Mouse (Mus musculus) midbrain, embryonic 10.5 days (tissue): ENCODE results near the gene Bak1. TPM values are rescaled to one million over a fixed set of nuclear protein-coding genes. Genes with fewer than 3 reads are reported as not detected.

Experiments
- DNase-seq: peaks from one replicate; pipeline ENCODE4 v3.0.0-alpha.2; 2017; ENCODE audit warnings: low spot score
- H3K27ac ChIP-seq: fragments of 300-500 bp; sonication (generic); replicated peaks from 2 replicates; pipeline ENCODE4 v1.5.1; 2016; ENCODE audit warnings: mild to moderate bottlenecking
- H3K27me3 ChIP-seq: fragments of 300-500 bp; sonication (generic); 2 replicates; pipeline ENCODE4 v1.6.1; 2016; ENCODE audit warnings: low read depth, mild to moderate bottlenecking; ENCODE audit not compliant: poor library complexity, severe bottlenecking
- H3K36me3 ChIP-seq: fragments of 300-500 bp; sonication (generic); 2 replicates; pipeline ENCODE4 v1.6.1; 2016; ENCODE audit warnings: mild to moderate bottlenecking, moderate library complexity
- H3K4me1 ChIP-seq: fragments of 300-500 bp; sonication (generic); 2 replicates; pipeline ENCODE4 v1.6.1; 2016
- H3K4me3 ChIP-seq: fragments of 300-500 bp; sonication (generic); 2 replicates; pipeline ENCODE4 v1.5.1; 2016; ENCODE audit warnings: mild to moderate bottlenecking, moderate library complexity
- H3K9me3 ChIP-seq: fragments of 300-500 bp; sonication (generic); replicated peaks from 2 replicates; pipeline ENCODE4 v1.6.1; 2016; ENCODE audit warnings: mild to moderate bottlenecking
- WGBS: fragments of 180-500 bp; shearing (Covaris S2); methylation state at CpG from one replicate; pipeline ENCODE4 v1.1.7; 2016; 5-methylcytosine and 5-hydroxymethylcytosine counted together
- polyA plus RNA-seq: library from polyadenylated mRNA; unstranded; fragments of >200 nt; fragmentation: Nextera tagmentation; extraction: Ambion mirVana; gene quantifications from 2 replicates; pipeline ENCODE4 v1.2.1, GENCODE M21; 2016

Gene Bak1
- polyA plus RNA-seq, 1 experiment from 2014 or later = 3.4 TPM

DNA sequence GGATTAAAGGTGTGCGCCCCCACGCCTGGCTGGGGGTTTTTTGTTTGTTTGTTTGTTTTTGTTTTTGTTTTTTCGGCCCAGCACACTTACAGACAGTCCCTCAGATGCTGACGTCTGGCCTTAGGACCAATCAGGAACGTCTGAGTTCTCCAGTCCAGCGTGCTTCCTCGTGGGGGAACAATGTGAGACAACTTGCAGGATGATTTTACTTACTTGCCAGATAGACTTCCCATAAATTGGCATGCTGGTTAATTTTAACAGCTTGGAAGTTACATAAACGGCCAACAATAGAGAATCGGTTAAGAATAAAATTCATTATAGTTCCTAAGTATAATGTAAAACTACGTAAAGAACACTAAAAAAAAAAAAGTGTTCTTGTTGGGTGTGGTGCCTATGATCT lies 17.6 kb downstream of the Bak1 start:
- WGBS = 92% methylated on average over 10 of the region's 10 CpGs
- Histone ChIP-seq H3K27ac (no peak overlapping the region), H3K36me3 (no peaks in the 10 kb centered on the region), H3K9me3 (no peaks in the 10 kb centered on the region), H3K4me3 (no peak overlapping the region), H3K27me3 (no peaks in the 10 kb centered on the region), H3K4me1 (peaks cover 18% of the 10 kb centered on the region)
- DNase-seq = no peak

DNA sequence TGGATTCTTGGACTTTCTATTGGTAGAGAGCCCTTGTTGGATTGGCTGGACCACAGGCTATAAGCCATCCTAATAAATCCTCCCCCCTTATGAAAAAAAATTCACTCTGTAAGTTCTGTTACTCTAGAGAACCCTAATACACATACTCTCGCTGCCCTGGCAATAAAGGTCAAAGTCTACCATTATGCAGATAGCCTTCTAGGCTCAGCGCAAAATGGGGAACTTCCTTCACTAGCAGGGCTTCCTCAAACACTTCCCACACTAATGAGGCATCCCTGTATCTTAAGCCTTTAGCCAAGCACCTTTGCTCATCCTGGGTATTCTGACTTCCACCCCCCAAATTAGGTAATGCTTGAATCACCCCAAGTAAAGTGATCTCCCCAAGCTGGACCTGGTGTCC lies 20.5 kb downstream of the Bak1 start:
- peaks cover 10% of the 10 kb centered on the region for H3K4me1 ChIP-seq
- H3K9me3 ChIP-seq = no peaks in the 10 kb centered on the region
- no peak for DNase-seq
- H3K4me3 ChIP-seq = no peak overlapping the region
- no peaks in the 10 kb centered on the region for H3K27me3 ChIP-seq
- H3K36me3 ChIP-seq = no peaks in the 10 kb centered on the region
- H3K27ac ChIP-seq = no peak overlapping the region
- WGBS = 80% methylated on average over 2 of the region's 2 CpGs

GRCm38 (mm10) chr17:27005644-27006043 lies 23.2 kb downstream of the Bak1 start:
- Histone ChIP-seq H3K9me3 (no peaks in the 10 kb centered on the region), H3K4me1 (no peaks in the 10 kb centered on the region), H3K36me3 (no peaks in the 10 kb centered on the region), H3K4me3 (no peak overlapping the region), H3K27me3 (no peaks in the 10 kb centered on the region), H3K27ac (no peak overlapping the region)
- 68% methylated on average over 11 of the region's 11 CpGs for WGBS
- no peak for DNase-seq

DNA sequence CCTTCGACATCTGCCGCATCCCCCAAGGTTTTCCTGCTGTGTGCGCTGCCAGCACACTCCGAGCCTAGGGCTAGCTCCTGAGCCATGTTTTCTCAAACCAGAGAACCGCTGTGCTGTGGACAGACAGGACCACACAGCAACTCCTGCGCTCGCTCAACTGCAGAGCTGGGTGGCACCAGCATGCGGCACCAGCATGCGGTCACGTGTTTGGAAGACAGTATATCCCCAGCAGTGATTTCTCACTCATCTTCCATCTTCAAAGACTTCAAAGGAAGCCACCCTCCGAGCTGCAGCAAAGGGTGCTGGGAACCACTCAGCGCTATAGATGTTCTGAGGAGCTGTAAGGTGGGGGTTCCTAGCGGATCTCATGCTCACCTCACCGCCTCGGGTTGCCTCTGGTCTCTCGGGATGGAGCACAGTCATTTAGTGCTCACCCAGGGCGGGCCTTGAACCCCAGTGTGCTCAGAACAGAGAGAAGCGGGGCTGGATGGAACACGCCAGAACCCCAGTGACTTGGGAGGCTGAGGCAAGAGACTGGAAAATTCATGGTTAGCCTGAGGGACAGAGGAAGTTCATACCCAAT lies 23.8 kb downstream of the Bak1 start:
- no peak overlapping the region for H3K4me3 ChIP-seq
- 38% methylated on average over 19 of the region's 19 CpGs for WGBS
- no peaks in the 10 kb centered on the region for H3K9me3 ChIP-seq
- H3K36me3 ChIP-seq = no peaks in the 10 kb centered on the region
- H3K4me1 ChIP-seq = no peaks in the 10 kb centered on the region
- H3K27me3 ChIP-seq = no peaks in the 10 kb centered on the region
- no peak overlapping the region for H3K27ac ChIP-seq
- no peak for DNase-seq

- peak; percentile 62 for DNase-seq
- H3K36me3 ChIP-seq = no peaks in the 10 kb centered on the region
- no peaks in the 10 kb centered on the region for H3K27me3 ChIP-seq
- no peak overlapping the region for H3K27ac ChIP-seq
- H3K9me3 ChIP-seq = no peaks in the 10 kb centered on the region
- WGBS = 36% methylated on average over 9 of the region's 9 CpGs
- H3K4me3 ChIP-seq = no peak overlapping the region
- H3K4me1 ChIP-seq = no peaks in the 10 kb centered on the region
Measured at GRCm38 (mm10) chr17:27004431-27004830, 24.4 kb downstream of the Bak1 start.

- Histone ChIP-seq H3K36me3 (no peaks in the 10 kb centered on the region), H3K9me3 (no peaks in the 10 kb centered on the region)
Measured at GRCm38 (mm10) chr17:27001889-27002288, 26.9 kb downstream of the Bak1 start.

GRCm38 (mm10) chr17:27001151-27001550 lies 27.7 kb downstream of the Bak1 start:
- H3K27me3 ChIP-seq = no peaks in the 10 kb centered on the region
- no peak overlapping the region for H3K4me3 ChIP-seq
- H3K4me1 ChIP-seq = no peaks in the 10 kb centered on the region
- no peak for DNase-seq
- no peaks in the 10 kb centered on the region for H3K36me3 ChIP-seq
- no peaks in the 10 kb centered on the region for H3K9me3 ChIP-seq
- 75% methylated on average over 7 of the region's 7 CpGs for WGBS
- no peak overlapping the region for H3K27ac ChIP-seq

More at GRCm38 (mm10) chr17:27001889-27002288, 26.9 kb downstream of the Bak1 start:
- Histone ChIP-seq H3K27me3 (no peaks in the 10 kb centered on the region), H3K27ac (no peak overlapping the region), H3K4me1 (no peaks in the 10 kb centered on the region), H3K4me3 (no peak overlapping the region)
- peak; percentile 40 for DNase-seq
- WGBS = 39% methylated on average over 6 of the region's 6 CpGs

DNA sequence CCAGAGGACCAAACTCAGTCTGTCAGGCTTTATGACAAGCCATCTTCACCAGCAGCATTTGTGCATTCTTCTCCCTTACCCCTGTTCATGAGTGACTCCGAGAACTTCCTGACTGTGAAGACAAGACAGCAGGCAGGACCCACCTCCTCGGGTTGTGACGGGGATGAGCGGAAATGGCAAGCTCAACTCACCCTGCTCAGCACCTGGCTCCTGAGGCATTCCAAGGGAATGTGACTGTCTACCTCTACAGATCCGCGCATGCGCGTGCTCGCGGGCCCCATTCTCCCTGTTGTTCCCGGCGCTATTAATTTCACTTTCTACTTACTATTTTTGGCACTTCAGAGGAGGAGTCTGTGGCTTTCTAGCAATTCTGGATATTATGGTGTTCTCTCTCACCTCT lies 28.8 kb downstream of the Bak1 start:
- H3K27ac ChIP-seq = no peak overlapping the region
- WGBS = 88% methylated on average over 12 of the region's 12 CpGs
- H3K4me3 ChIP-seq = no peak overlapping the region
- no peaks in the 10 kb centered on the region for H3K9me3 ChIP-seq
- H3K36me3 ChIP-seq = no peaks in the 10 kb centered on the region
- no peak for DNase-seq
- no peaks in the 10 kb centered on the region for H3K27me3 ChIP-seq
- no peaks in the 10 kb centered on the region for H3K4me1 ChIP-seq

- no peaks in the 10 kb centered on the region for H3K9me3 ChIP-seq
- no peaks in the 10 kb centered on the region for H3K36me3 ChIP-seq
- no peaks in the 10 kb centered on the region for H3K27me3 ChIP-seq
- no peaks in the 10 kb centered on the region for H3K4me1 ChIP-seq
- no peak overlapping the region for H3K4me3 ChIP-seq
- no peak for DNase-seq
- no peak overlapping the region for H3K27ac ChIP-seq
- 90% methylated on average over 15 of the region's 15 CpGs for WGBS
Measured at GRCm38 (mm10) chr17:26998283-26998682, 30.5 kb downstream of the Bak1 start.

DNA sequence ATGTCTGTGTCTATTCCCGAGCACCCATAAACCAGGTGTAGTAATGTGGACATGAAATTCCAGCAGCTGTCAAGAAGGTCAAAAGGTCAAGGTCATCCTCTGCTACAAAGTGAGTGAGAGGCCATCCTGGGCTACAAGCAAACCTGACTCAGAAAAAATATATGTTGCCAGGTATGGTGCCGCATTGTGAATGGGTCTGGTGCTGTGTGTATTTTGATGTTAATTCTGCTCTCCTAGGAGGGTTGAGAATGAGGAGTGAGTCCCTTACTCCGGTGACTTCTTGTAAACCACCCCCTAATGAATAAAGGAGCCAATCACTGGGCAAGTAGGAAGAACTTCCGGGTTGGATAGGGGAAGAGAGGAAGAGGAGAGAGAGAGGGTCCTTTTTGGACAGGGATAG lies 31.1 kb downstream of the Bak1 start:
- no peak for DNase-seq
- H3K27me3 ChIP-seq = no peaks in the 10 kb centered on the region
- no peaks in the 10 kb centered on the region for H3K36me3 ChIP-seq
- no peaks in the 10 kb centered on the region for H3K9me3 ChIP-seq
- no peak overlapping the region for H3K27ac ChIP-seq
- WGBS = 87% methylated on average over 4 of the region's 4 CpGs
- H3K4me3 ChIP-seq = no peak overlapping the region
- H3K4me1 ChIP-seq = no peaks in the 10 kb centered on the region

DNA sequence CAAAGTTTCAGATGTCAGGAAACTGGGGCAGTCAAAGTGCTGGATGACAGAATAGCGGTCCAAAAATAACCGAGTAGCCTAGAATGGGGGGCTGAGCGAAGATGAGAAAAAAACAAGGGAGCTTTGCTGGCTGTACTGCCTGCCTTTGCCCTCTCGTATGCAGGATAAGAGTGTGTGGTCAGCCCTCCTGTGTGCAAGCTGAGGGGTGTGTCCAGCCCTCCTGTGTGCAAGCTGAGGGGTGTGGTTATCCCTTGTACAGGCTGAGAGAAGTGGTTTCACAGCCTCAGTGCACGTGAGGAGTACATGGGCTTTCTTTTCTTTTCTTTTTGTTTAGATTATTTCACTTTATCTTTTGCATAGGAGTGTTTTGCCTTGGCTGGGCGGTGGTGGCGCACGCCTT lies 33.2 kb downstream of the Bak1 start:
- Histone ChIP-seq H3K36me3 (no peaks in the 10 kb centered on the region), H3K9me3 (no peaks in the 10 kb centered on the region), H3K4me3 (no peak overlapping the region), H3K4me1 (no peaks in the 10 kb centered on the region), H3K27me3 (no peaks in the 10 kb centered on the region), H3K27ac (no peak overlapping the region)
- no peak for DNase-seq
- 83% methylated on average over 8 of the region's 8 CpGs for WGBS

DNA sequence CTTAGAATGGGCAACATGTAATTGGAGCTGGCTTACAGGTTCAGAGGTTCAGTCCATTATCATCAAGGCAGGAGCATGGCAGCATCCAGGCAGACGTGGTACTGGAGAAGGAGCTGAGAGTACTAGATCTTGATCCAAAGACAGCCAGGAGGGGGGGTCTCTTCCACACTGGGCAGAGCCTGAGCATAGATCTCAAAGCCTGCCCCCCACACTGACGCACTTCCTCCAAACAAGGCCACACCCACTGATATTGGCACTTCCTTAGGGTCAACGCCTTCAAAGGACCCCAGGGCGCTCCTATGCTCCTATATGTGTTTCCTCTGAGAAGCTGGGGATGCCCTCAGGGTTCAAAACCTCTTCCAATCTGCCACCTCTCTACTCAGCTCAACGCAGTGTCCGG lies 33.8 kb downstream of the Bak1 start:
- Histone ChIP-seq H3K36me3 (no peaks in the 10 kb centered on the region), H3K4me3 (no peak overlapping the region), H3K27ac (no peak overlapping the region), H3K4me1 (no peaks in the 10 kb centered on the region), H3K27me3 (no peaks in the 10 kb centered on the region), H3K9me3 (no peaks in the 10 kb centered on the region)
- WGBS = 88% methylated on average over 6 of the region's 6 CpGs
- no peak for DNase-seq

GRCm38 (mm10) chr17:26994410-26994809 lies 34.4 kb downstream of the Bak1 start:
- no peak overlapping the region for H3K27ac ChIP-seq
- no peak for DNase-seq
- WGBS = 89% methylated on average over 14 of the region's 14 CpGs
- no peaks in the 10 kb centered on the region for H3K36me3 ChIP-seq
- H3K9me3 ChIP-seq = no peaks in the 10 kb centered on the region
- H3K27me3 ChIP-seq = no peaks in the 10 kb centered on the region
- no peaks in the 10 kb centered on the region for H3K4me1 ChIP-seq
- no peak overlapping the region for H3K4me3 ChIP-seq

DNA sequence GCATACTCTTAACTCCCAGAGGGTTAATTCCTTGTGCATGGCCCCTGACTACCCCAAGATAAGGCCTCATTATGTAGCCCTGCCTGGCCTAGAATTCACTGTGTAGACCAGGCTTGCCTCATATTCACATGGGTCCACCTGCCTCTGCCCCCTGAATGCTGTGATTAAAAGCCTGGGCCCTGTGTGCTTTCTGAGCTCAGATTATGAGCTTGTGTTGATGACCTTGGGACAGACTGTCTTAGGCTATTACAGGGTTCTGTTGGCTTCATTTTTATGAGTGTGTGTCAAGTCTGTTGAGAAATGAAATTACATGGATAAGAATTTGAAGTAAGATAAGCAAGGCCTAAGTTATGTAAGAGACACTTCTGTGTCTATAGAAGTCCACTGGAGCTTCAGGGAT lies 38.3 kb downstream of the Bak1 start:
- Histone ChIP-seq H3K36me3 (no peaks in the 10 kb centered on the region), H3K27me3 (no peaks in the 10 kb centered on the region), H3K4me1 (no peaks in the 10 kb centered on the region), H3K9me3 (no peaks in the 10 kb centered on the region), H3K4me3 (no peak overlapping the region), H3K27ac (no peak overlapping the region)
- DNase-seq = no peak
